Mouse (Mus musculus) kidney, adult 8-10 months (tissue): ENCODE measurements around the gene Apol10b.
"Not testable (repeated sequence)": the region's sequence is repeated elsewhere in the genome, so short reads cannot be mapped to it uniquely, and the experiment has no call there.

ENCODE experiments used
- DNase-seq, 2 experiments: peaks; one replicate each; pipeline ENCODE4 v3.0.0; 2022

The Apol10b gene

DNA sequence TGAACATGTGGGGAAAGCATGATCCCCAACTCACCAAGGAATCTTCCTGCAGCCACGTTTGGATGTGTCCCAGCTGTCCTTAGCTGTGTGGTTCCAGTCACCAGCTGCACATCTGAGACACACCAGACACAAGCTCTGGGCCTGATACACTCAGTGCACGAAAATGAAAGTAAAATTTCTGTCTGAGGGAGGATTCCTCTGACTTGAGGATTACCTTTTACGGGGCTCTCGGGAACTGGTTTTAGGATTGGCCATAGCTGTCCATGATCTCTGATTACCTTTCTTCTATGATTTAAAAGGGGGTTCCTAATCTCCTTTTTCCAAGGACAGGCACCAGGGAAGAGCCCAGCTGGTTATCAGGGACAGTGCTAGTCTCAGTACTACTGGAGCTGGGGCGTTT lies at the start of gene Apol10b:
TSS of gene Apol10b (minus strand) at position 165 of the 400 bp plus-strand sequence.
- no peak for DNase-seq

DNA sequence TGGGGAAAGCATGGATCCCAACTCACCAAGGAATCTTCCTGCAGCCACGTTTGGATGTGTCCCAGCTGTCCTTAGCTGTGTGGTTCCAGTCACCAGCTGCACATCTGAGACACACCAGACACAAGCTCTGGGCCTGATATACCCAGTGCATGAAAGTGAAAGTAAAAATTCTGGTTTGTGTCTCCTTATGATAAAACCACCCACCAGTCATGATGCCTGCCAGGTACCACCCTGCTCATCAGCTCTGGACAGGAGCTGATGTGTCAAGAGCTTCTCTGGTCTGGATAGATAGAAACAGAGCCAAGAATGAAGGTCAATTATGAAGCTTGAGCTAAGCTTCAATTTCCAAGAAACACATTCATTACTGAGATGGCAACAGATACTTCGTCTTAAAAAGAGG lies 47.3 kb upstream of the Apol10b start, which contains the start of gene Apol11b:
TSS of gene Apol11b (minus strand) at position 111 of the 400 bp plus-strand sequence.
- not testable (repeated sequence) for DNase-seq

GRCm38 (mm10) chr15:77629822-77630221 lies 33.9 kb upstream of the Apol10b start:
- DNase-seq, result not testable (repeated sequence)

DNA sequence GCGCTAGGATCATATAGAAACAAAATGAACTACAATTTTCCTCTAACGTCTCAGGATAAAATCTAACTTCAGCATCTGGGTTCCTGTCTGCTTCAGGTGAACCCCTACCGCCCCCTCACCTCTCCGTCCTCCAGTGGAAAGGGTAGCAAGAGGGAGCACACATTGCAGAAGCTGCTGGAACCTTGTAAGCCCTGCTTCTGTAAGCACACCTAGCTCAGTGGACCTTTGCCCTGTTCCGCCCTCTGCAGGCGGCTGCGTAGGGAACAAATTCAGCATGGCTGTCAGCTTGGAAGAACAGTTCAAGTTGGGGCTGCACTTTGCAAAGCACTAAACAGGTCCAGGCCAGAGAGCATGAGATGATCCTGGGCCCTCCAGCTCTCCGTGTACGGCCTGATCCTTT lies 32.7 kb upstream of the Apol10b start:
- peak in 1 of 2 experiments; percentile 13 for DNase-seq

DNA sequence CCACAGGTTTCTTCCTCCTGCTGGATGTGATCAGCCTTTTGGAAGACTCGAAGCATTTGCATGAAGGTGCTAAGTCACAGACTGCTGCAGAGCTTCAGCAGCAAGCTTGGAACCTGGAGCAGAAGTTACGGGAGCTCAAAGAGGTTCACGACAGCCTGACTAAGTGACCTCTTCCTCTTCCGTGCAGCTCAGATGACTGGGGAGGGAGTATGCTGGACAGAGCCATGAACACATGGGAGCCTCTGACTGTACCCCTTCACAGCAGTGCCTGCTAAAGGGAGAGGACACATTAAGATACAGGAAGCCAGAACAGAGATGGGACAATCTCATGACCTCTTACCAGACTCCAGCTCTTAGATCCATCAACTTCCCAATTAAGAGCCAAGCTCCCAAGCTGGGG lies 30.5 kb upstream of the Apol10b start:
- DNase-seq, result not testable (repeated sequence)

DNA sequence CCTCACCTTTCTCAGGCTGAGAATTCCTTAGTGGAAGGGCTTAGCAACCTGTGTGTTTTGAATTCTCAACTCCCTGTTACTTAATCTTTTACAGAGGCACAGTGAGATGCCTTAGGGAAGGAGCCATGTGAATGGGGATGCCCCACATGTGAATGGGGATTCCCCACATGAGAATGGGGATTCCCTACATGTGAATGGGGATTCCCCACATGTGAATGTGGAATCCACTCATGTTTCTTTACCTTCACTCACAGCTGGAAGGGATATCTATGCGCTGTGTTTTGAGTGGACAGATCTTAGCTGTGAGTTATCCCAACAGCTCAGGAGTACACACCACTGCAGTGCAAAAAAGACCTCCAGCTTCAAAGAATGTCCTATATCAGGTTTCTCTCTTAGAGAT lies 28.8 kb upstream of the Apol10b start:
- no peak for DNase-seq

- DNase-seq, result peak in 1 of 2 experiments; percentile 8
Measured at GRCm38 (mm10) chr15:77606069-77606468, 10.1 kb upstream of the Apol10b start.

DNA sequence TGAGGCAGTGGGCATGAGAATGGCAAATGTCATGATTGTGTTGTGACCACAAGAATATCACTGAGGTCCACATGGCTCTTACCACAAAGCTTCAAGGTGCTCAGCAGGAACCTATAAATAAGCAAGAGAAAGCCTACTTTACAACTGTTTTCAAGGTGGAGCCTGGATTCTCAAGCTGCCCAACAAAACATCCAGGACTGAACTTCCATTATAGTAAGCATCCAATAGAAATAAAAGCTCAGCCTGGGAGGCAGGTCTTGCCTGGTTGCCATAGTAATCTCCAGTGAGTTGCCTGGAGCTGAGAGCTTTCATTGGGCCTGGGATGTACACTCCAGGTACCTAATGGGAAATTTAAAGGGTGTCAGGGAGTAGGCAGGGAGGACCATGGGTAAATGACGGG lies 3.0 kb upstream of the Apol10b start, which contains the start of gene Gm36245:
TSS of gene Gm36245 (plus strand) at position 301 of the 400 bp plus-strand sequence.
- DNase-seq, result no peak

GRCm38 (mm10) chr15:77598429-77598828 lies 2.5 kb upstream of the Apol10b start:
- DNase-seq, result peak; percentile 23 to 42

- DNase-seq, result no peak
Measured at GRCm38 (mm10) chr15:77593557-77593956, 2.4 kb downstream of the Apol10b start.

DNA sequence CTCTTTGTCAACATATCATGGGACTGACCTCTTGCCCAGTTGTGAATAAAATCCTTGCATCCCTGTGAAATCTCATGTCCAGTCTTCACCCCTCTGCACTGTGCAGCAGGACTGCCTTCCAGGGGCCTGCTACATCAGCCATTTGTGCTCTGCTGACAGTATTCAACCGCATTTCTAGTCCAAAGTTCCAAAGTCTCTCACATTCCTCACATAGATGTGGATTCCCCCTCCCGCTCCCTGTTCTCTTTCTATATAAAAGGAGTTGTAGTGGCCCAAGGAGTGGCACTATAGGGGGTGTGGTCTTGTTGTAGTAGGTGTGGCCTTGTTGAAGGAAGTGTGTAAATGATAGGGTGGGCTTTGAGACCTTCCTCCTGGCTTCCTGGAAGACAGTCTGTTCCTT lies 5.0 kb downstream of the Apol10b start:
- DNase-seq, result peak; percentile 25 to 45

GRCm38 (mm10) chr15:77588981-77589380 lies 6.9 kb downstream of the Apol10b start:
- DNase-seq, result no peak

- DNase-seq, result no peak
Measured at GRCm38 (mm10) chr15:77587026-77587425, 8.9 kb downstream of the Apol10b start.

DNA sequence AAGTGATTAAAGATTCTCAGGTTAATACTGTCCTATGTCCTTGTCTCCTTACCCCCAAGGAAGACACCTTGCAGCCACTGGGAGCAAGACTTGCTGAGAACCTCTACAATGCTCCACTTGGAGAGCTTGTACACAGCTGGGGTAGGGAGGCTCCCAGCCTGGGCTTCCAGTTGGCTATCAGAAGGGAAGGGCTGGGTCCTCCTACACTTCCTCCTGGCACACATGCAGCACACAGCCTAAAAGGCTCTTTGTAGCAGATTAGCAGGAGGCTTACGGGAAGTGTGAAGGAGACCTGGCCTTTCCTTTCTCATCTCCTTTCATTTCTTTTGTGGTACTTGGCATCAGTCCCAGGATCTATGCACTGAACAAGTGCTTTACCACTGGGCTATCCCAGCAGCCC lies 14.2 kb downstream of the Apol10b start:
- DNase-seq, result peak; percentile 11 to 18

GRCm38 (mm10) chr15:77579311-77579710 lies 16.6 kb downstream of the Apol10b start:
- peak; percentile 19 to 45 for DNase-seq

DNA sequence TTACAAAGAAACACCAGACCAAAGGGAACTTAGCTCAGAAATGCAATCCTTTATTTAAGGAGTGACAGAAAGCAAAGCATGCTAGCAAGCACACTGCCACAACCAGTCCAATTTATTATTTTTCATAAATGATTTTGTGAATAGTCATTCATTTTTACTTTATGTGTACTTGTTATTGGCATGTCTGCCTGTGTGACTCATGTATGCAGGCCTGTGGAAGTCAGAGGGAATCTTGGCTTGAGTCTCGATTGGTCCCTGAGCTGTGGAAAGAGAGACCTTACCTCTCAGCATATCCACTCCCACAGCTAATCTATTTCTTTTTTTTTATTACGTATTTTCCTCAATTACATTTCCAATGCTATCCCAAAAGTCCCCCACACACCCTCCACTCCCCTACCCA lies 17.1 kb downstream of the Apol10b start:
- no peak for DNase-seq

DNA sequence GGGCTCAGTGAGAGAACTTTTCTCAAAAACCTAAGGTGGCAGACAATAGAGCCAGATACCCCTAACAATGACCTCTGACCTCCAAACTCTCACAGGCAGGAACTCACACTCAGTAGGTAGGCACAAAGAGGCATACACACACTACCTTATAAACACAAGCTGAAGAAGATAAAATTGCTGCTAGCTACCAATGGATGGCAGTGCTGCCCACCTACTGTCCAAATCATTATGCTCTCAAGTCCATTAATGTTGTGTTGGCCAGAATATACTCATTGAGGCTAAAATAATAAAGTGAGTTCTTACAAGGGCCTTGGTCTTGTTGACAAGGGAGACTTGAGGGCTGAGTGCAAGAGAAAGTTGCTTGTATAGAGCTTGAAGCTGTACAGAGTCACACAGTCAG lies 32.7 kb downstream of the Apol10b start:
- no peak for DNase-seq

DNA sequence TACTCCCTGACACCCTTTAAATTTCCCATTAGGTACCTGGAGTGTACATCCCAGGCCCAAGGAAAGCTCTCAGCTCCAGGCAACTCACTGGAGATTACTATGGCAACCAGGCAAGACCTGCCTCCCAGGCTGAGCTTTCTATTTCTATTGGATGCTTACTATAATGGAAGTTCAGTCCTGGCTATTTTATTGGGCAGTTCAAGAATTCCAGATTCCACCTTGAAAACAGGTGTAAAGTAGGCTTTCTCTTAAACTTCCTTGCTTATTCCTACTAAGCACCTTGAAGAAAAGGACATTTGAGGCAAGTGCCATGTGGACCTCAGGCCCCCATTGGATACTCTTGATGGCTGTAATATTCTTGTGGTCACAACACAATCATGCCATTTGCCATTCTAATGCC lies 34.1 kb downstream of the Apol10b start, which contains the start of gene 1700025B11Rik:
TSS of gene 1700025B11Rik (minus strand) at position 101 of the 400 bp plus-strand sequence.
- DNase-seq, result no peak

- not testable (repeated sequence) for DNase-seq
Measured at GRCm38 (mm10) chr15:77539221-77539620, 56.7 kb downstream of the Apol10b start.
